9 mouse cellular contexts compared by ENCODE assay signal in the genomic region with DNA sequence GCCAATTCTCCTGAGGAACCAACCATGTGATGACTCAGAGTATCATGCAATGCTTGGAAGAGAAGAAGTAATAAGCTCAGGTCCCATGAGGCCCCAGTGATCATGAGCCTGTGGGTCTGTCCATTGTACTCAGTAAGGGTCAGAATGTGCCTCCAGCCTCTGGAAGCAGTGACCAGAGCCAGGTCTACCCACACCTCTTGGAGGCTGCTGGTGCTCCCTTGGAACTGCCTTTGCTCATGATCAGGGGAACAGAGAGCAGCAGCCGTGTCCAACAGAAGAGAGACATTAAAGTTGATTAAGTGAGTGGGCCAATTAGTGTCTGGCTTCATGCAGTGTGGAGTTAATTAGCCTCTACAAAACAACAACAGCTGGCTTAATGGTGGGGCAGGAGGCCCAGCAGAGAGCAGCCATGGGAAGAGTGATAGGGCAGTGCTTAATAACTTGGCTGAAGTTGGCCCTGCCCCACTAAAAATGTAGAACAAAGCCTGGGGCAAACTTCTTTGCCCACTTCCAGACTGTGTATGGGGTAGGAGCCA. TPM values are rescaled to one million over a fixed set of nuclear protein-coding genes. Genes with fewer than 3 reads are reported as not detected.
DNase-seq lines count a peak whose midpoint lies in the region; ATAC-seq and TF ChIP-seq lines count a peak whose summit lies in the region.
"Had no signal": no experiment of that assay in that cellular context is flagged by ENCODE, and none has a peak within 500 bp of the region (broad histone marks: within the 10 kb centered on the region; RNA-seq: fewer than 3 reads in every experiment).

No protein-coding gene starts in this region.

- no peak for TF ChIP-seq POLR2A in kidney, adult 2 months (IDR thresholded peaks at IDR 0.05; ENCODE audit: low read depth, low read length)

- H3K4me2 ChIP-seq in limb, embryonic 15.5 days: no peak overlapping the region
- H3K4me2 ChIP-seq: heart, embryonic 15.5 days had no signal

- H3K4me1 ChIP-seq in kidney, adult 2 months (ENCODE audit: control insufficient read depth, insufficient read depth, low read length): 0 out of 2 replicates have a peak, but pooled peaks cover 9% of the 10 kb centered on the region
- peaks cover 19% of the 10 kb centered on the region for H3K4me1 ChIP-seq in limb, embryonic 15.5 days
- H3K4me1 ChIP-seq: heart, embryonic 15.5 days had no signal

- no peak overlapping the region for H3K27ac ChIP-seq in kidney, adult 2 months (ENCODE audit: insufficient read depth, low read depth, low read length)
- no peak overlapping the region for H3K27ac ChIP-seq in limb, embryonic 15.5 days
- H3K27ac ChIP-seq: heart, embryonic 15.5 days had no signal

- DNase-seq in kidney, adult 2 months: peak; percentile 24
- no peak for DNase-seq in kidney, adult 8-10 months
- DNase-seq in adipocyte (ENCODE audit: low spot score): peak; percentile 21
- DNase-seq in gastrocnemius, postnatal 10 days: peak; percentile 18
- no peak for DNase-seq in cerebellum, postnatal 25 days

- no peaks in the 10 kb centered on the region for H3K36me3 ChIP-seq in kidney, adult 2 months (ENCODE audit: control insufficient read depth, insufficient read depth, low read length)
- H3K36me3 ChIP-seq in limb, embryonic 15.5 days: no peaks in the 10 kb centered on the region
- H3K36me3 ChIP-seq: heart, embryonic 15.5 days had no signal

- H3K9me3 ChIP-seq in limb, embryonic 15.5 days: no peaks in the 10 kb centered on the region
- H3K9me3 ChIP-seq: heart, embryonic 15.5 days had no signal

- 54% methylated on average over 1 of the region's 1 CpGs for WGBS in kidney, adult 2 months
- WGBS in limb, embryonic 15.5 days: 33% methylated on average over 1 of the region's 1 CpGs

- no peak overlapping the region for H3K9ac ChIP-seq in limb, embryonic 15.5 days
- H3K9ac ChIP-seq: heart, embryonic 15.5 days had no signal

- no peak overlapping the region for H3K4me3 ChIP-seq in kidney, adult 2 months (ENCODE audit: insufficient read depth, low read depth, low read length)
- H3K4me3 ChIP-seq in limb, embryonic 15.5 days: no peak overlapping the region
- H3K4me3 ChIP-seq: heart, embryonic 15.5 days had no signal

- H3K27me3 ChIP-seq in kidney, adult 2 months (replicated peaks; ENCODE audit: control insufficient read depth, insufficient read depth, low read length): no peaks in the 10 kb centered on the region
- no peaks in the 10 kb centered on the region for H3K27me3 ChIP-seq in limb, embryonic 15.5 days
- H3K27me3 ChIP-seq: heart, embryonic 15.5 days had no signal

- 0 out of 2 replicates have a peak, but pooled peaks have one; percentile 4 for ATAC-seq in limb, embryonic 15.5 days (ENCODE audit: insufficient number of reproducible peaks, low FRiP score, low TSS enrichment, low read depth)
- ATAC-seq in monocyte, adult 5-6 weeks (replicated peaks; ENCODE audit: insufficient number of reproducible peaks, low FRiP score, low TSS enrichment, poor library complexity, severe bottlenecking): no peak
- ATAC-seq in frontal cortex, adult (ENCODE audit: low TSS enrichment): no peak

- no peak for TF ChIP-seq CTCF in kidney, adult 2 months (conservative IDR thresholded peaks at IDR 0.05; ENCODE audit: insufficient read depth, insufficient read length, low read depth, low read length)

RNA-seq across cellular contexts. Expression of gene Lmo2, which starts 30.1 kb away (rescaled TPM):
- polyA plus RNA-seq in kidney, adult 2 months (2012; rRNA removed): 18.5 and 20.8 TPM in 2 replicates
- total RNA-seq in gastrocnemius, postnatal 10 days (2021): 10 to 100 TPM; 11.9 to 14.1 TPM
- polyA plus RNA-seq in limb, embryonic 15.5 days (2015; fragmentation: Nextera tagmentation; extraction: Ambion mirVana): 16.4 and 18.7 TPM in 2 replicates
- total RNA-seq in monocyte, adult 5-6 weeks (2017): 50.1 to 71.8 TPM (median 67.7 TPM) in 3 replicates

Comparison
In these comparisons a context has a peak if more than half of its experiments do, and no peak if none do; other contexts are left out.
1. DNase-seq: peak in kidney, adult 2 months (single experiment), adipocyte (single experiment) and gastrocnemius, postnatal 10 days (single experiment); none in kidney, adult 8-10 months (0 of 2) and cerebellum, postnatal 25 days (0 of 2).